Mouse (Mus musculus) liver, embryonic 12.5 days (tissue): Measurements from ENCODE around the gene Efcab14. TPM values are rescaled to one million over a fixed set of nuclear protein-coding genes. Genes with fewer than 3 reads are reported as not detected.

Experiments used
- ATAC-seq: fragments of 200-750 bp; cut with Nextera tagmentation; 2 replicates; pipeline ENCODE4 v1.8.0; 2017; ENCODE audit warnings: moderate number of reproducible peaks, mild to moderate bottlenecking, moderate library complexity
- H3K27ac ChIP-seq: fragments of 300-500 bp; sonication (generic); 2 replicates; pipeline ENCODE4 v1.5.1; 2016; ENCODE audit warnings: mild to moderate bottlenecking
- H3K27me3 ChIP-seq: fragments of 300-500 bp; sonication (generic); replicated peaks from 2 replicates; pipeline ENCODE4 v1.6.1; 2016; ENCODE audit warnings: mild to moderate bottlenecking, moderate library complexity
- H3K36me3 ChIP-seq: fragments of 300-500 bp; sonication (generic); 2 replicates; pipeline ENCODE4 v1.6.1; 2016; ENCODE audit warnings: mild to moderate bottlenecking, moderate library complexity
- H3K4me1 ChIP-seq: fragments of 300-500 bp; sonication (generic); 2 replicates; pipeline ENCODE4 v1.6.1; 2016
- H3K4me2 ChIP-seq: fragments of 300-500 bp; sonication (generic); 2 replicates; pipeline ENCODE4 v1.6.1; 2016; ENCODE audit warnings: mild to moderate bottlenecking, moderate library complexity
- H3K4me3 ChIP-seq: fragments of 300-500 bp; sonication (generic); 2 replicates; pipeline ENCODE4 v1.5.1; 2016; ENCODE audit warnings: mild to moderate bottlenecking, moderate library complexity
- H3K9ac ChIP-seq: fragments of 300-500 bp; sonication (generic); 2 replicates; pipeline ENCODE4 v1.6.1; 2016; ENCODE audit warnings: mild to moderate bottlenecking, moderate library complexity
- H3K9me3 ChIP-seq: fragments of 300-500 bp; sonication (generic); replicated peaks from 2 replicates; pipeline ENCODE4 v1.6.1; 2016; ENCODE audit warnings: mild to moderate bottlenecking, moderate library complexity
- WGBS: fragments of 180-500 bp; shearing (Covaris S2); methylation state at CpG from one replicate; pipeline ENCODE4 v1.1.7; 2016; ENCODE audit not compliant: insufficient replicate concordance; 5-methylcytosine and 5-hydroxymethylcytosine counted together
- polyA plus RNA-seq: library from polyadenylated mRNA; unstranded; fragments of >200 nt; fragmentation: Nextera tagmentation; extraction: Ambion mirVana; gene quantifications from 2 replicates; pipeline ENCODE4 v1.2.1, GENCODE M21; 2016

Gene Efcab14
- polyA plus RNA-seq, 1 experiment from 2014 or later, result 18.8 TPM

- H3K27me3 ChIP-seq, result no peaks in the 10 kb centered on the region
- 25% methylated on average over 2 of the region's 2 CpGs for WGBS
- peak overlapping the region; percentile 29; the same call in 1 of the 2 replicates for H3K9ac ChIP-seq
- H3K27ac ChIP-seq, result peak overlapping the region; percentile 66
- peak; percentile 58 for ATAC-seq
- no peak overlapping the region for H3K4me3 ChIP-seq
- H3K9me3 ChIP-seq, result no peaks in the 10 kb centered on the region
- H3K4me1 ChIP-seq, result peaks cover 73% of the 10 kb centered on the region
- peak overlapping the region; percentile 41 for H3K4me2 ChIP-seq
- H3K36me3 ChIP-seq, result no peaks in the 10 kb centered on the region; the same call in 1 of the 2 replicates
These were observed 86.6 kb downstream of the Efcab14 start for GRCm38 (mm10) chr4:115824178-115824577.

DNA sequence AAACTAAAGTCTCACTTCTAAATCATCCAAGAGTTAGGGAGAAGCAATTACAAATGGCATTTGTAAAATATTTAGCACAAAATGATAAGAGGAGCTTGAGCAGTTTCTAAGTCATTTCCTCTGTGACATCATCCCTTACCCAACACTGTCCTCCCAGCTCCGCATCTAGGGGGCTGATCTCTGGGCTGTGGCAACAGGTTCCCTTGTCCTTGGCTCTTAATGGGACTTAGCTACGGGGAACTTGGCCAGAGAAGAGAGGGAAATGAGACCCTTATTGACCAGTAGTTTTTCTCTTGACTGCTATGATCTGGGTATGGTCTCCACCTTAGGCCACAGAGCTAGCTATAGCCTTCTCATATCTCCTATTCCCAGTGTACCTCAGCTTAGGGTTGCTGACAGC is 87.7 kb downstream of the Efcab14 start:
- Histone ChIP-seq H3K4me1 (peaks cover 82% of the 10 kb centered on the region), H3K9ac (no peak overlapping the region), H3K9me3 (no peaks in the 10 kb centered on the region), H3K4me3 (no peak overlapping the region), H3K27ac (peak overlapping the region; percentile 66; the same call in 1 of the 2 replicates), H3K36me3 (peaks cover 3% of the 10 kb centered on the region; the same call in 1 of the 2 replicates), H3K27me3 (no peaks in the 10 kb centered on the region), H3K4me2 (no peak overlapping the region)
- WGBS, result 23% methylated on average over 2 of the region's 2 CpGs
- no peak for ATAC-seq

Other genes starting within 250 kb of the Efcab14 start
- not detected in 2 replicates for gene Cyp4a14, start 241.6 kb upstream of the Efcab14 start, polyA plus RNA-seq
- not detected in 2 replicates for gene Cyp4a10, start 219.5 kb upstream of the Efcab14 start, polyA plus RNA-seq
- gene Cyp4a31, start 174.1 kb upstream of the Efcab14 start, polyA plus RNA-seq, result not detected in 2 replicates
- not detected in 2 replicates for gene Cyp4a32, start 136.8 kb upstream of the Efcab14 start, polyA plus RNA-seq
- 0.42 and 0.87 TPM in 2 replicates for gene Cyp4b1, start 90.0 kb upstream of the Efcab14 start, polyA plus RNA-seq
- not detected in 2 replicates for gene Tex38, start 43.3 kb downstream of the Efcab14 start, polyA plus RNA-seq
- gene Atpaf1, start 47.1 kb downstream of the Efcab14 start, polyA plus RNA-seq, result 24.0 and 30.1 TPM in 2 replicates
- 7.4 and 8.3 TPM in 2 replicates for gene Mob3c, start 90.3 kb downstream of the Efcab14 start, polyA plus RNA-seq
- 45.2 and 47.2 TPM in 2 replicates for gene Mknk1, start 101.5 kb downstream of the Efcab14 start, polyA plus RNA-seq
- not detected in 2 replicates for gene Kncn, start 146.7 kb downstream of the Efcab14 start, polyA plus RNA-seq
- gene 6430628N08Rik, start 152.9 kb downstream of the Efcab14 start, polyA plus RNA-seq, result not detected in 2 replicates
- not detected in 2 replicates for gene Dmbx1, start 202.2 kb downstream of the Efcab14 start, polyA plus RNA-seq